Mouse (Mus musculus) heart, embryonic 11.5 days (tissue): Measurements from ENCODE around the gene Tmem37. TPM values are rescaled to one million over a fixed set of nuclear protein-coding genes. Genes with fewer than 3 reads are reported as not detected.

ENCODE experiments used
- ATAC-seq: fragments of 200-750 bp; cut with Nextera tagmentation; replicated peaks from 2 replicates; pipeline ENCODE4 v1.8.0; 2017; ENCODE audit warnings: moderate library complexity; ENCODE audit not compliant: insufficient number of reproducible peaks, low FRiP score, low TSS enrichment
- H3K27ac ChIP-seq: fragments of 300-500 bp; sonication (generic); 2 replicates; pipeline ENCODE4 v1.5.1; 2014; ENCODE audit warnings: mild to moderate bottlenecking, low read depth, low read length
- H3K27me3 ChIP-seq: fragments of 300-500 bp; sonication (generic); 2 replicates; pipeline ENCODE4 v1.6.1; 2014; ENCODE audit warnings: mild to moderate bottlenecking, low read length, mixed read lengths; ENCODE audit not compliant: control insufficient read depth, insufficient read depth
- H3K36me3 ChIP-seq: fragments of 300-500 bp; sonication (generic); 2 replicates; pipeline ENCODE4 v1.6.1; 2014; ENCODE audit warnings: mild to moderate bottlenecking, low read length, moderate library complexity, mixed read lengths; ENCODE audit not compliant: control insufficient read depth, insufficient read depth
- H3K4me1 ChIP-seq: fragments of 300-500 bp; sonication (generic); 2 replicates; pipeline ENCODE4 v1.6.1; 2014; ENCODE audit warnings: low read length; ENCODE audit not compliant: control insufficient read depth, insufficient read depth
- H3K4me2 ChIP-seq: fragments of 300-500 bp; sonication (generic); 2 replicates; pipeline ENCODE4 v1.6.1; 2014; ENCODE audit warnings: mild to moderate bottlenecking, moderate library complexity
- H3K4me3 ChIP-seq: fragments of 300-500 bp; sonication (generic); 2 replicates; pipeline ENCODE4 v1.5.1; 2014; ENCODE audit warnings: low read depth, low read length
- H3K9ac ChIP-seq: fragments of 300-500 bp; sonication (generic); 2 replicates; pipeline ENCODE4 v1.6.1; 2014; ENCODE audit warnings: mild to moderate bottlenecking, low read depth, low read length, moderate library complexity
- H3K9me3 ChIP-seq: fragments of 300-500 bp; sonication (generic); replicated peaks from 2 replicates; pipeline ENCODE4 v1.6.1; 2016; ENCODE audit warnings: low read length; ENCODE audit not compliant: control insufficient read depth
- WGBS: fragments of 180-500 bp; shearing (Covaris S2); extraction: QIAGEN DNeasy Blood & Tissue Kit; methylation state at CpG from one replicate; pipeline ENCODE4 v1.1.7; 2014; ENCODE audit not compliant: insufficient replicate concordance; 5-methylcytosine and 5-hydroxymethylcytosine counted together
- polyA plus RNA-seq: library from polyadenylated mRNA; unstranded; fragments of >200 nt; fragmentation: Nextera tagmentation; extraction: Ambion mirVana; gene quantifications from 2 replicates; pipeline ENCODE4 v1.2.1, GENCODE M21; 2014

The Tmem37 gene
- polyA plus RNA-seq, 1 experiment from 2014 or later = 19.1 TPM

- H3K9ac ChIP-seq = no peak overlapping the region
- ATAC-seq = no peak
- no peaks in the 10 kb centered on the region for H3K9me3 ChIP-seq
- 29% methylated on average over 5 of the region's 5 CpGs for WGBS
- H3K27ac ChIP-seq = no peak overlapping the region
- no peak overlapping the region for H3K4me2 ChIP-seq
- no peaks in the 10 kb centered on the region for H3K27me3 ChIP-seq
- no peaks in the 10 kb centered on the region for H3K36me3 ChIP-seq
- peaks cover 17% of the 10 kb centered on the region for H3K4me1 ChIP-seq
- H3K4me3 ChIP-seq = no peak overlapping the region
Measured at GRCm38 (mm10) chr1:120083921-120084517, 10.1 kb upstream of the Tmem37 start.

- Histone ChIP-seq H3K9ac (peak overlapping the region; percentile 22; the same call in 1 of the 2 replicates), H3K4me3 (no peak overlapping the region), H3K4me2 (peak overlapping the region; percentile 35), H3K27ac (no peak overlapping the region), H3K36me3 (no peaks in the 10 kb centered on the region), H3K27me3 (no peaks in the 10 kb centered on the region), H3K9me3 (no peaks in the 10 kb centered on the region), H3K4me1 (peaks cover 17% of the 10 kb centered on the region)
- no peak for ATAC-seq
- WGBS = 12% methylated on average over 7 of the region's 7 CpGs
Measured at GRCm38 (mm10) chr1:120082957-120083585, 9.2 kb upstream of the Tmem37 start.

- no peak for ATAC-seq
- 91% methylated on average over 1 of the region's 1 CpGs for WGBS
- no peaks in the 10 kb centered on the region for H3K27me3 ChIP-seq
Measured at GRCm38 (mm10) chr1:120080632-120081031, 6.8 kb upstream of the Tmem37 start.

GRCm38 (mm10) chr1:120077746-120078410 lies 4.0 kb upstream of the Tmem37 start:
- ATAC-seq = no peak
- Histone ChIP-seq H3K9ac (no peak overlapping the region), H3K4me3 (no peak overlapping the region), H3K4me2 (no peak overlapping the region), H3K36me3 (no peaks in the 10 kb centered on the region), H3K9me3 (no peaks in the 10 kb centered on the region), H3K4me1 (peaks cover 8% of the 10 kb centered on the region), H3K27me3 (no peaks in the 10 kb centered on the region), H3K27ac (no peak overlapping the region)
- WGBS = 22% methylated on average over 9 of the region's 9 CpGs

More at GRCm38 (mm10) chr1:120080632-120081031, 6.8 kb upstream of the Tmem37 start:
- Histone ChIP-seq H3K9me3 (no peaks in the 10 kb centered on the region), H3K9ac (no peak overlapping the region), H3K36me3 (no peaks in the 10 kb centered on the region), H3K27ac (no peak overlapping the region), H3K4me2 (no peak overlapping the region), H3K4me3 (no peak overlapping the region), H3K4me1 (peaks cover 17% of the 10 kb centered on the region)

- no peak overlapping the region for H3K4me2 ChIP-seq
- H3K36me3 ChIP-seq = no peaks in the 10 kb centered on the region
- ATAC-seq = no peak
- H3K4me1 ChIP-seq = peaks cover 5% of the 10 kb centered on the region; the same call in 1 of the 2 replicates
- H3K9me3 ChIP-seq = no peaks in the 10 kb centered on the region
- 77% methylated on average over 5 of the region's 5 CpGs for WGBS
- H3K9ac ChIP-seq = no peak overlapping the region
- no peak overlapping the region for H3K4me3 ChIP-seq
- no peaks in the 10 kb centered on the region for H3K27me3 ChIP-seq
- H3K27ac ChIP-seq = no peak overlapping the region
Measured at GRCm38 (mm10) chr1:120075507-120075906, 1.6 kb upstream of the Tmem37 start.

GRCm38 (mm10) chr1:120074931-120075330 lies 1.1 kb upstream of the Tmem37 start:
- Histone ChIP-seq H3K4me1 (peaks cover 5% of the 10 kb centered on the region; the same call in 1 of the 2 replicates), H3K27ac (no peak overlapping the region), H3K9me3 (no peaks in the 10 kb centered on the region), H3K4me3 (no peak overlapping the region), H3K4me2 (no peak overlapping the region), H3K9ac (no peak overlapping the region), H3K27me3 (no peaks in the 10 kb centered on the region), H3K36me3 (no peaks in the 10 kb centered on the region)
- 70% methylated on average over 4 of the region's 4 CpGs for WGBS
- no peak for ATAC-seq

GRCm38 (mm10) chr1:120074307-120074702 lies 431 bp upstream of the Tmem37 start:
- no peak; the same call in 1 of the 2 replicates for ATAC-seq
- Histone ChIP-seq H3K9me3 (no peaks in the 10 kb centered on the region), H3K4me3 (peak overlapping the region; percentile 43), H3K27me3 (no peaks in the 10 kb centered on the region), H3K9ac (no peak overlapping the region), H3K36me3 (no peaks in the 10 kb centered on the region), H3K4me1 (peaks cover 5% of the 10 kb centered on the region; the same call in 1 of the 2 replicates), H3K4me2 (peak overlapping the region; percentile 81), H3K27ac (no peak overlapping the region)
- WGBS = 14% methylated on average over 4 of the region's 4 CpGs

GRCm38 (mm10) chr1:120072900-120073299 lies 974 bp downstream of the Tmem37 start:
- WGBS = 7% methylated on average over 16 of the region's 16 CpGs
- no peak for ATAC-seq
- H3K9ac ChIP-seq = peak overlapping the region; percentile 58
- no peaks in the 10 kb centered on the region for H3K27me3 ChIP-seq
- H3K4me2 ChIP-seq = peak overlapping the region; percentile 81
- H3K4me3 ChIP-seq = peak overlapping the region; percentile 43
- H3K27ac ChIP-seq = no peak overlapping the region; the same call in 1 of the 2 replicates
- H3K4me1 ChIP-seq = peaks cover 5% of the 10 kb centered on the region; the same call in 1 of the 2 replicates
- no peaks in the 10 kb centered on the region for H3K36me3 ChIP-seq
- H3K9me3 ChIP-seq = no peaks in the 10 kb centered on the region
